8 mouse cellular contexts compared by ENCODE assay signal in the genomic region with DNA sequence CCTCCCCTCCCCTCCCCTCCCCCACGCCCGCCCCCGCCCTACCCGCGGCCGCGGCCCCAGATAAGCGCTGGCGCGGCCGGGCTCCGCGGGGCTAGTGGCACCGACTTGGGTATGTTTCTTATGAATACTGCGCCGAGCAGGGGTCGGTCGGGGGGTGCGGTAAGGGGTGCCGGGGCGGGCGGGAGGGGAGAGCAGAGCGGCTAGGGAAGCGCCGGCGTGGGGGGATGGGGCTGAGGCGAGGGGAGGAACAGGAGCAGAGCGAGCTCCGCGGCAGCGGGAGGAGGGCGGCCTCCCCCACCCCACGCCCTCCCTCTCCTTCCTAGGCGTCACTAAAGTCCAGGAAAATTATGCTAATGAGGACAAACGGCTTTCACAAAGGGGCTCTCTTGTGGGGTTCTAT. TPM values are rescaled to one million over a fixed set of nuclear protein-coding genes. Genes with fewer than 3 reads are reported as not detected.
DNase-seq lines count a peak whose midpoint lies in the region; ATAC-seq lines count a peak whose summit lies in the region.

No protein-coding gene starts in this region.

- WGBS in lung, embryonic 15.5 days, result under 1% methylated on average over 13 of the region's 35 CpGs

- H3K27me3 ChIP-seq in lung, embryonic 15.5 days, result peaks cover 79% of the 10 kb centered on the region

- H3K4me1 ChIP-seq in lung, embryonic 15.5 days, result peaks cover 30% of the 10 kb centered on the region

- peak overlapping the region; percentile 67 for H3K4me3 ChIP-seq in lung, embryonic 15.5 days

- peak overlapping the region; percentile 90 for H3K4me2 ChIP-seq in lung, embryonic 15.5 days

- peak overlapping the region; percentile 63 for H3K9ac ChIP-seq in lung, embryonic 15.5 days

- peak; percentile 40 to 70 for DNase-seq in adrenal gland, adult (ENCODE audit: inconsistent age in 2 of 2, low spot score in 1 of 2)
- DNase-seq in adrenal gland, adult 8-10 months, result no peak
- DNase-seq in embryo, embryonic 11 days, result peak; percentile 80
- peak; percentile 49 for DNase-seq in kidney, adult 18-20 months
- no peak for DNase-seq in urinary bladder, adult 18-20 months (ENCODE audit: low spot score in 2 of 2)
- no peak for DNase-seq in thymus, postnatal 10 days (ENCODE audit: low spot score in 2 of 2)
- no peak for DNase-seq in frontal cortex, postnatal 10 days (ENCODE audit: low spot score in 2 of 2)

- peak; percentile 36; the same call in 1 of the 2 replicates for ATAC-seq in lung, embryonic 15.5 days (ENCODE audit: borderline replicate concordance, extremely low read depth, low FRiP score, low TSS enrichment)

- H3K9me3 ChIP-seq in lung, embryonic 15.5 days, result no peaks in the 10 kb centered on the region

- H3K36me3 ChIP-seq in lung, embryonic 15.5 days, result no peaks in the 10 kb centered on the region

- peak overlapping the region; percentile 98 for H3K27ac ChIP-seq in lung, embryonic 15.5 days

RNA-seq across cellular contexts. Expression of gene 5730596B20Rik, which starts 1.4 kb away (rescaled TPM):
- total RNA-seq in adrenal gland, adult 8-10 months (2022), result under 1 TPM; 0.17 to 0.77 (median 0.42) TPM
- polyA plus RNA-seq in lung, embryonic 15.5 days (2015; fragmentation: Nextera tagmentation; extraction: Ambion mirVana), result 2.1 and 2.3 TPM in 2 replicates

RNA-seq across cellular contexts. Expression of gene Hoxa2, which starts 11.2 kb away (rescaled TPM):
- total RNA-seq in adrenal gland, adult 8-10 months (2022), result 1 to 10 TPM in 3 of 4 experiments, under 1 TPM in 1; 0.80 to 3.4 (median 2.6) TPM
- polyA plus RNA-seq in lung, embryonic 15.5 days (2015; fragmentation: Nextera tagmentation; extraction: Ambion mirVana), result 11.4 and 13.0 TPM in 2 replicates

RNA-seq across cellular contexts. Expression of gene Hoxa4, which starts 15.7 kb away (rescaled TPM):
- total RNA-seq in adrenal gland, adult 8-10 months (2022), result 1 to 10 TPM; 1.9 to 3.3 (median 2.7) TPM
- 4.1 and 4.2 TPM in 2 replicates for polyA plus RNA-seq in lung, embryonic 15.5 days (2015; fragmentation: Nextera tagmentation; extraction: Ambion mirVana)

RNA-seq across cellular contexts. Expression of gene Hoxa1, which starts 17.7 kb away (rescaled TPM):
- 1 to 10 TPM in 1 of 4 experiments, under 1 TPM in 3; 0.23 to 1.1 (median 0.83) TPM for total RNA-seq in adrenal gland, adult 8-10 months (2022)
- 1.3 and 1.4 TPM in 2 replicates for polyA plus RNA-seq in lung, embryonic 15.5 days (2015; fragmentation: Nextera tagmentation; extraction: Ambion mirVana)

RNA-seq across cellular contexts. Expression of gene Hoxa5, which starts 28.5 kb away (rescaled TPM):
- 10 to 100 TPM; 10.8 to 15.6 (median 13.3) TPM for total RNA-seq in adrenal gland, adult 8-10 months (2022)
- 48.2 and 48.7 TPM in 2 replicates for polyA plus RNA-seq in lung, embryonic 15.5 days (2015; fragmentation: Nextera tagmentation; extraction: Ambion mirVana)

Comparison
In these comparisons a context has a peak if more than half of its experiments do, and no peak if none do; other contexts are left out.
1. DNase-seq: peak in adrenal gland, adult (2 of 2), embryo, embryonic 11 days (single experiment) and kidney, adult 18-20 months (single experiment); none in adrenal gland, adult 8-10 months (single experiment), urinary bladder, adult 18-20 months (0 of 2), thymus, postnatal 10 days (0 of 2) and frontal cortex, postnatal 10 days (0 of 2).